Mouse (Mus musculus): ENCODE data around the gene Eps8.
"Not testable (repeated sequence)": the region's sequence is repeated elsewhere in the genome, so short reads cannot be mapped to it uniquely, and the experiment has no call there.

The Eps8 gene

DNA sequence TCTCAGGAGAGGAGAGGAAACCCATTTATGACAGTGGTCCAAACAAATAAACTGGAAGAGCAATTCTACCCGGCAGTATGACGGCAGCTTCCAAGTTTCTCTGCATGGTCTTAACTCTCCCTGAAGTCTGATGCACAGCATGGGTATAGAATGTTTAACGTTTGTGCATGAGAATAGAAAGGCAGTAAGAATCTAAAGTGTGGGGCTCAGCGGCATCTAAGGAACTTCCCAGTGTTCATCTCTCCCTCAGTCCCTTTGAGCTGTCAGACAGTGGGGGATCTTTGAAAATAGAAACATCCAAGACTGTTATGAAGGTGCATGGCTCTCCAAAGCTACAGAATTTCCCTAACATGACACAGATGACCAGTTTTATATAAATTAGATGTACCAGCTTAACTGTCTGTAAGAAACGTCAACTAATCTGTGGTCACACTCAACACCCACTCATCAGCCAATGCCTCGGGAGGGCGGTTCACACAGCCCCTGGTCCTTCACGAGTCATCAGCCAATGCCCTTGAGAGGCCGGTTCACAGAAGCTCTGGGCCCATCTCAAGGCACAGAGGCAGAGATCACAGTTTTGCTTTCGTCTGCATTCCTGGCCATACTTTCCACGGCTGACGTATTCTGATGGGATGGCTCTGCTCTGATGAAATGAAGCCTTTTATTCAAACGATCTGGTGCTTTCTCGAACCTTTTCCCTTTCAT lies 145.2 kb downstream of the Eps8 start:
- no peak for DNase-seq

DNA sequence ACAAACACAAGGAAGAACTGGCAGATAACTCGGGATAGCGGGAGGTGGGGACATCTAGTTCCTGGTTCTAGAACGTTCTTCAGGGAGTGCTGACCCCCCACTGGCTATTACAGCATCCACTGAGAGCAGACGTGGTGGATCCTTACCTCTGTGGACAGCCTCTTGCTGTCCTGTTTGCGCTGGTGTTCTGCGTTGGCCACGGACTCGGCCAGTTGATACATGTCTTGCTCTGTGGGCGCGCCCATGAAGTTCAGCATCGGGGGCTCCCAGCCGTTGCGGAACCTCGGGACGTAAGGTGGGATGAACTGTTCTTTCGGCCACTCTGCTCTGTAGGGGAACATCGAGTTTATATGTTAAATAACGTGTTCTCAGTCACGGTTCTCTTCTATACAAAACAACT lies 145.7 kb downstream of the Eps8 start:
- no peak for DNase-seq

DNA sequence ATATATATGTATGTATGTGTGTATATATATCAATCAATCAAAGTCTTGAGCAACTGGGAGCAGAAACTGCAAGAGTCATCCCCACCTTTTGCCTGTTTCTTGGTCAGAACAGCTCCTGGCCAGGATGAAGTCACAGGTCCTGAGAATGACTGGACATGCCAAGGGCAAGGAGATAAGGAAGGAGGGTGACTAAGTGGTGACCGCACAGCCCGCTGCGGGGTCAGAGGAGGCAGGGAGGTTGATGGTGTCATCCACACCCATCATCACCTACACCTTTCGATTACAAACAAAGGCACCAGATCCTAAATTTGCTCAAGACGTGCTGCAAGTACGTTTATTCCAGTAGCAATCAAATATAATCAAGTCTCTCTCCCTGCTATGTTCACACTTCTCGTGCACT lies 148.1 kb downstream of the Eps8 start:
- no peak for DNase-seq

DNA sequence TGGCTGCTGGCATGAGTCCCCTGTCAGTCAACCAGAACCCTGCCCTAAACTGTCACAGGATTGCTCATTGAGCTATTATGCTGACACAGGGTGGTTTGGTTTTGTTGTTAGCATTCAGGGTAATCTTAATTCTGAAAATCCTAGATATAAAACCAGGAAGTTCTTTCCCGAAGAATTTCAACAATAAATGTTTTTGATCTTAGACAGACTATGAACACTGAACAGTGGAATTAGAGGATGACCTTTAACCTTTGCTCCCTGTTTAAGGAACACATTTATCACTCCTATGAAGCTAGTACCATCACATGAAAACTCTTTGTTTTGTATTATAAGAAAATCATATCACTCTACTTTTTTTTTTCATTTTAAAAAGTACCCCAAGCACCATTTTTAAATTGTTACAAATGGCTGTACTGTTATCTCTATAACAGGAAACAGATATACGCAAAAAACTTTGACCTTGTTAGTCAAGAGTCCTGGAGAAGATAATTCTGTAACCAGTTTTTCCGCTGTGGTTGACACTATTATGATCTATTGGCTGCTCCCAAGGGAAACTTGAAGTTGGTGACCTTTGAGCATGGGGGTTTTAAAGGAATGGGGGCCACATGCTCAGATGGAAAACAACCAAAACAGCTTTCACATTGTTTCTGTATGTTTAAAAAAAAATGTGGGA lies 149.0 kb downstream of the Eps8 start:
- DNase-seq: no peak

DNA sequence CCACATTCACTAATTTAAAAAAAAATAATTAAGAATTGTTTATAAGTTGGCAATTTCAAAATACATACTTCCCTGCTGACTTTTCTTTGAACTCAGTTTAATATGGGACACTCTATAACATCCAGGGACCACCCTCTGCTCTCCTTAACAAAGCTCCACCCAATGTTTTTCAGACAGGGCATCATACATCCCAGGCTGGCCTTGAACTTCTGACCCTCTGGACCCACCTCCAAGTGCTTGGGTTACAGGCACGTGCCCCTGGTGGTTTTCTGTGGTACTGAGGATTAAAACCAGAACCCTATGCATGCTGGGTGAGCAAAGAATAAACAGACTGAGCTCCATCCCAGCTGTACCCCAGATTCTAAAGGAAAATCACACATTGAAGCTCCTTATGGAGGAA lies 150.6 kb downstream of the Eps8 start:
- DNase-seq: no peak

DNA sequence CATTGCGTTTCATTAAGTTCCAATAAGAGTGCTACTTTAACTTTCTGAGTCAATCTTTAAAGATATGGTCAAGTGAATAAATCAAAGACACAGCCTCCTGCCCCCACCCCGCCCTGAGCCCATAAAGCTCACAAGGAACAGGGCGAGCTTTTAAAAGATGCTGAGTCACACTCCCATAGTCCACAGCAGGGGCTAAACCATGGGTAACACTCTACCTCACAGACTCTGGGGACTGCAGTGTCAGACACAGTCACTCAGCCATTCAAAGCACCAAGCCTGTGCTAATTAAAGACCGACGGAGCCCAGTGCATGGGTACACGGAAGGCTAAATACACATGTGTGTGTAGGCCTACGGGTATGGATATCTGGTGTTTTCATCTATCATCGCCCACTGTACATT lies 151.2 kb downstream of the Eps8 start:
- no peak for DNase-seq

DNA sequence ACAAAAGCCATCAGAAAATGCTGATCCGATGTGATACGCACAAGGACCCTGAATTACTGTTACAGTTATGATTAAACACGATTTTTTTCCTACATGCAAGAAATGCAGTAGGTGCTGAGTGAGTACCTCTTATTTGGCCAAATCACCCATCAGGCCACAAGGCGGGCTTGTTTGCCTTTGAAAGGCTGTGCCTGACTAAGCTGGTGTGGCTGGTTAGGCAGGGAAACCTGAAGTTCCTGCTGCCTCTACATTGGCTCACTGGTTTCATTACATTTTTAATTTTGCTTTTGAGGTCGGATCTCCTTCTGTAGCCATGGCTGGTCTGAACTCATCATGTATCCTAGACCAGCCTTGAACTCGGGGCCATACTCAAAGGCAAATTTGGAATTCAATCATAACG lies 151.7 kb downstream of the Eps8 start:
- no peak for DNase-seq

DNA sequence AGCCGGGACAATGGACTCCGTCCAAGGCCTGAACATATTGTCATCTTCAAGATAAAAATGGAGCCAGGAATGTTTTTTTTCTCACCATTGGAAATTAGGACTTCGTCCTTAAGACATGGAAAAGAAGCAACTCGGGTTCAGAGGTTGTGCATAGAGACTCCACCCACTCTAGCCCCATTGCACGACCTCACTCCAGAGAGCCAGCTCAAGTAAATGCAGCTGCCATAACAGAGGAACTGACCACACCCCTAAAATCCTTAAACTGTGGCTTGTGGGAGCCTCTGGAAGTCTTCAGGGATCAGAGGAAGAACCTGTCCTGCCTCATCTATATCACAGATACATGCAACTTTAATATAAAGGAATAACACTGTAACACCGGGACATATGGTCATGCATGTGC lies 155.9 kb downstream of the Eps8 start:
- no peak for DNase-seq

DNA sequence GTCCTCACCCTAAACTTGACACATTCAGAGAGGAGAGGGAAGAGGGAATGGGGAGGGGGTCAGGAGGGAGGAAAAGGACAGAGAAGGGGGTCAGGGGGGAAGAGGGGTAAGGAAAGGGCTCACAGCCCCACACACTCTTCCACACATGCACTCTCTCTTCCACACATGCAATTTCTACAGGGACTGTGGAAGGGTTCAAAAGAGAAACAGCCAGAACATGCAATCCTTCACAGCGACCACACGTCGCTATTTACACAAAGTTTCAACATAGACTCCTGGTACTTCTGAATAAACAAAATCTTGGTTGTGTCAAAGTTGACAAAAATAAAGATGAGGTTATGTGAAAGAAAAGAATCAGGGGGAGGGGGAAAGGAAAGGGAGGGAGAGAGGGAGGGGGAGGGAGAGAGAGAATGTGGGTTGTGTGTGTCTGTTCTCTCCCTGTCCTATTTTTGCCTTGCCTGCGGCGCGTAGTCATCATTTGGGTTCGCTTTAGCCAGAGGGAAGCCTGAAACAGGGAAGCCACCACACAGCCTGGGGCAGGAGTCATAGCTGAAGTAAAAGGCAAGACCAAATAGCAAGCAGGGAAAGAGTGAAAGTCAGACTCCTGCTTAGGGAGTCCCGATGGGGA lies 157.4 kb downstream of the Eps8 start:
- no peak for DNase-seq

DNA sequence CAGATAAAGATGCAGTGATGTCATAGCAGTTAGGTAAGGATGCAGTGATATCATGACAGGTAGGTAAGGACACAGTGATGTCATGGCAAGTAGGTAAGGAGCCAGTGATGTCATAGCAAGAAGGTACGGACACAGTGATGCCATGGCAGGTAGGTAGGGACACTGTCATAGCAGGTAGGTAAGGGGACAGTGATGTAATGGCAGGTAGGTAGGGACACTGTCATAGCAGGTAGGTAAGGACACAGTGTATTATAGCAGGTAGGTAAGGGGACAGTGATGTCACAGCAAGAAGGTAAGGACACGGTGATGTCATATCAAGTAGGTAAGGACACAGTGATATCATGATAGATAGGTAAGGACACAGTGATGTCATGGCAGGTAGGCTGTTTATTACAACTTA lies 158.1 kb downstream of the Eps8 start:
- no peak for DNase-seq

DNA sequence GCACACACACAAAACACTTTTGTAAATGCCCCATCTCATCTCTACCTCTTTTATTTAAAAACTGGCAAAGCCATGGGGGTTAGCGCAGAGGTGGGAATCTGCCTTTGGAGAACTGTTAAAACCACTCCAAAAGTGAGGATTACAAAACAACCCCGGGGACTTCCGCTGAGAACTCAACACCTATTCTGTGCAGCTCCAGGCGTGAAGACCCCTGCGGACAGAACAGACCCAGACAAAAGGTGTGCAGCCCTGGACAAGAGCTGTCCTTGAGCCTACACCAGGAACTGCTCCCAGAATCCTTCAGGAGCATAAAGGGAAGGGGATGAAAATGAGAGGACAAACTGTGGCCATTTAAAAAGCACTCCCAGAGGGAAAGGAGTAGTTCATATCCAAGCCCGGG lies 159.4 kb downstream of the Eps8 start:
- no peak for DNase-seq

DNA sequence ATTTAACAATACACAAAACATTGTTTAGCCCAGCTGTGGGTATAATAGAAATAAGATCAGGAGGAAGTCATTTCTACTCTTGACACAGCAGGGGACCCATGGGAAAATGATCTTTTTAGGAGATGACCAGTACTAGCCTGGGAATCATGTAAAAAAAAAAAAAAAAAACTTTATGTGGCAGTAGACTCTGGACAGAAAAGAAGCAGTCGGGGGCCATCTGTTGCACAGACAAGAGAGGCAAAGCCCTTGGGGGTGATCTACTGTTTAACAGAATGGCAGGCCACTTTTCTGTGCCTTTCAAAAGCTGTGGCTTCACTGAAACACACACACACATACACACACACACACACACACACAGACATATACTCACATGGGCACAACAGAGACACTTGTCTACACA lies 159.9 kb downstream of the Eps8 start:
- DNase-seq: no peak

DNA sequence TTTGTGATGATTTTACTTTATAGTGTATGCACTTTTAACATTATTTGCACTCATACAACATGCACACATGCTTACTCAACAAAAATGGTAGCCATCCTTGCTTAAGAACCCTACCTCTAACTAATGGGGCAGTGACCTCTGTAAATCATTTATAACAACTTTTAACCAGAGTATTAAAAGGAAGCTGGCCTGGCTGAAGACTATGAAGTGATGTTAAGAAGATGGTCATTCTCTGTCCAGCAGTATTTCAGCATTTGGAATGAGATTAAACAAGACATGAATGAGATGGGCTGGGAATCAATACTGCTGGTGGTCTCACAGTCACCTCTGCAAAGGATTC lies 160.6 kb downstream of the Eps8 start:
- no peak for DNase-seq

DNA sequence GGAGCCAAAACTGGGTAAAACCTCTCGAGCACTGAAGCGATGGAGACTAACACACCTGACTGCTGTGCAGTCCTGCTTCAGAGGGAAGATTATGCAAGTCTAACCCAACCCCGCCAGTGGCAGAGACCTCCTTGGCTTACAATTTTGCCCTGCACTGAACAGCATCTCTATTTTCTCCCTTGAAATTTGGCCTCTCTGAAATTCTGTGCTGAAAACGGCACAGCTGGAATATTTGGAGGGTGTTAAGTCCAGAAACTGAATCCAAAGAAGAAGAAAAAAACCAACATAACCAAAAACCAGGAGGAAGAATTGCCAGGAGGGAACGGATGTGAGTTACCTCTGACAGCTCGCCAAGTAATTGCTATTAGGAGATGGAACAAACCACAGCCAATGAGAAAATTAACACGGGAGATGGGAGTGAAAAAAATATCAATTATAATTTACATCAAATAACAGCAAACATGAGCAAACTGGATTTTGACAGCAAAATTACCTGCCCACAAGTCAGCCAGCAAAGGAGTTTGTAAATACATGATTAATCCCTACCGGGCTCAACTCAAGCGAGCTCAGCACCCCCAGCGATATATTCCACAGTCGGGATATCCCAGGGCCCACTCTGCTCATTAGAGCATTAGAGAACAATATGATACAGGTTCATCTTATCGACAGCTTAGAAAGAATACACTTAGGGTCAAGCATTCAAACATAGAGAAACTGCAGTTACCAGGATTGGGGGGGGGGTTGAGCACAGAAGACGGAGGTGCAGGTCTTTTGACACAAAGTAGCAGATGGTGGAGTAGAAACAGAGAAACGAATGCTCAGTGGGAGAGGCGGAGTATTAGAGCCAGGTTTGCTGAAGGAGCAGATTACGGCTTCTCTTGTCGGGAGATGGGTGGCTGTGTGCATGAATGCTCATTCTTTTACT lies 161.2 kb downstream of the Eps8 start:
- DNase-seq: no peak

DNA sequence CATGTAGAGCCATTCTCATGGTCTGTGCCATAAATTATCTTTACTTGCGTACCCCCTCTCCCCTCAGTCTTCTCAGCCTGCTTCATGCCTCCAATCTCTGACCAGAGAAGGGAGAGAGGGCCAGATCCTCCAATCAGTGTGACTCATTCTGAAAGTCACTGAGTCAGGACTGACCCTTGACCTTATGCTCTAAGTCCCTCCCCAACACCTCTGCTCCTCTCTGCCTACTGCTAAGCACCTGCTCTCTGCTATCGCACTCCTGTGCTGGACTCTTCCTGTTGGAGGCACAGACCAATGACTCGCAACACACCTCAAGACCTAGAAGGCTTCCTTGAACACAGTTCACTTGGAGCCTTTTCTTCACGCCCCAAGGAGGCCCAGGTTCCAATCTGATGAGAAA lies 162.1 kb downstream of the Eps8 start:
- no peak for DNase-seq

DNA sequence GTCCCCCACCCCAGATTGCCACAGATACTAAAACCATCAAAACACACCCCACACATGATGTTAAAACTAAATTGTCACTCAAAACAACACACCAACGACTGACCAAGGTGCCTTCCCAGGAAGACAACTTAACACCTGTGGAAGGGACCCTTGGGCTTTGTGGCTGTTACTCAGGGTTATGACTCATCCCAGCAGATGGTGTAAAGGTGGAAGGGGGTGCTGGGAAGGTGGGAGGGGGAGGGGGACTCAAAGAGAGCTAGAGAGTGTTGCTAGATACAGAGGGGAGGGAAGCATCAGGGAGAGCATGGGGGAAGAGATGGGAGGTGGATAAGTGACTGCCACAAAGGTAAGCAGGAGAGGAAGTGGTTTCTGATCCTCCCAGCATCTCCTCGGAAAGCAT lies 163.0 kb downstream of the Eps8 start:
- DNase-seq: no peak

DNA sequence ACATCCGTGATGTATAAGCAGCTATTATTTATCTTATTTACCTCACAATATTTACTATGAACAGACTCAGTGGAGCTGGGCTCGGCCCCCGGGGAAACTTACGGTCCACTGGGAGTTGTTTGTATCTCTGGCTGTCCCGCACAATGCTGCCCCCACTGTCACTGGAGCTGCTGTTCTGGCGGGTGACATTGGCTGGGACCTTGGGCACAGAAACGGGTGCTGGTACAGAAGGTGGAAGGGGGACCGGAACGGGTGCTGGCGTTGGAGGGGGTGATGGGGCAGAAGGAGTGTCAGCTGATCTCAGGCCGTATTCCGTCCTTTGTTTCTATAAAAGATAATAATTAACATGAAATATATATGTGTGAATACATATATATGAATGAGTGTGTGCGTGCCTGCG lies 164.6 kb downstream of the Eps8 start:
- no peak for DNase-seq

DNA sequence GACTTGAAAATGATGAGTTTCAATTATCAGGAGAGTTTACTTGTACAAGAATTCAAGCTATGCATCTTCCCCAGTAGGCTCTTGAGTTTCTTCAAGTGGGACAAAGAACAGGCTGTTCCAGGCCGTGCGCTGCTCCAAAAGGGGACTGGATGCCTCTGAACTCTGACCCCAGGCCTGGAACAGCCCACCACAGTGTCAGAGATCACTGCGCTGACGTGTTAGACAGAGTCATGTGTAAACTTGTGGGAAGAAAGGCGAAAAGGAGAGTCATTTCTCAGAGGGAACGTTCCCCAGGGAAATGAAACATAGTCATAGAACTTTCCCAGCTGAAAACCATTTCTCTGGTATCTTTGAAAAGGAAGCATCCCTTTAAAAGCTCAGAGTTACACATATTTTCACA lies 167.2 kb downstream of the Eps8 start:
- DNase-seq: no peak

DNA sequence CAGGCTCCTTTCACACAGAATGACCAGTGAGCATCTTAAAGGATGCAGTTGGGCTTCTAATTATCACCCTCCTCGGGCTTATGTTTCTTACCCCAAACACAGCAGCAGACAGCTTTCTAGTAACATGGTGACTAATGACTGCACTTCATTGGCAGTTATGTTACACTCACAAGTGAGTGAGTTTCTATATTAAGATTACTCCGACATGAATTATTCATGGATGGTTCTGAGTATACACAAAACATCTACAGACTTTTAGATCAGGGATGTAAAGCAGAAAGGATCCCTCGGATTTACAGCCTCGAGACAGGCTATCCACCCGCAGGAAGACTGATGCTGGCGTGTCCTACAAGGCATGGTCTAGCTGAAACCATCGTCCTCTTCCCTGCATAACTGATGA lies 171.8 kb downstream of the Eps8 start:
- DNase-seq: no peak

DNA sequence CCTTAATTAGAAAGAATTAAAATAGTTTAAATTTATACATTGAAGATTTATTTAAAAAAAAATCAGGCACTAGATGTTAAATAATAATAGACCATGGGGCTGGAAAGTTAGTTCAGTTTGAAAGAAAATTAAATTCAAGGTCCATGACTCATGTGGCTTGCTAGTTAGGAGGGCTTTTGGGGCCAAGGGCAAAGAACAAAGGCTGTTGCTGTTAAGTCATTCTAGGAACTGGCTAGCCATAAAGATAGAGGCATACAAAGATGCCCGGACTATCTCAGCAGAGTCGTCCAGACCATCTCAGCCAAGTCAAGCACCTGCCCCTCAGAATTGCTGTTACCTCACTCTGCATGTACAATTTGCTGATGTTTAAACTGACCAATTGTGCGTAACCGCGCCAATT lies 179.0 kb downstream of the Eps8 start:
- not testable (repeated sequence) for DNase-seq

DNA sequence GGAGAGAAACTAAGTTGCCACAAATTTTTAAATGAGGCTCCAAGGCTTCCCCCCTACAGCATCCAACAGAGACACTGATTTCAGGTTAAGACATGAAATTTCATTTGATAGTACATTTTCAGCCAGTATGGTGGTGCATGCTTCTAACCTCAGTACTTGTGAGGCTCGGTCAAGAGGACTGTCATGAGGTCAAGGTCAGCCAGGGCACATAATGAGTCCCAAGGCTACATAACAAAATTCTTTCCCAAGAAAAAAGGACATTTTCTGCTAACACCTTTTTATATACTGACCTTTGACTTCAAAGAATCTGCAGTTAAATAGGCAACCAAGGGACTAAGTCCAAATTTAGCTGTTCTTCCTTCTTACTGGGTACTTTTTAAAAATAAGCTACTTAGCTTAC lies 181.2 kb downstream of the Eps8 start:
- no peak for DNase-seq

DNA sequence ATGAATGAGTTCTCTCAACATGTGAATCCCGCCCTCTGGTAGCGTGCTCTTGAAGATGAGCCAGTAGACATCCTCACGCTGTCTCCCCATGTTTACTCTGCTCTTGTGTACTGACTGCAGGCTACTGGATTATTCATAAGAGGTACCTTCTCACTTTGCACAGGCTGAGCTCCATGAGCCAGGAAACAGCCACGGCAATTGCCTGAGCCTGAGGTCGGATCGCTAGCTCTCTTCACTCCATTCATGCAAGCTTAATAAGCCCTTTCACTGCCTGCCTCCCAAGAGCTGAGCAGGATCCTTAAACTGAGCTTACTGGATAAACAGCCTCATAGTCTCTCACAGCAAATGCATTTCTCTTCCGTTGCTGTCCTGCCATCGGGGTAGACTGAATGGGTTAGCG lies 182.5 kb downstream of the Eps8 start:
- no peak for DNase-seq

DNA sequence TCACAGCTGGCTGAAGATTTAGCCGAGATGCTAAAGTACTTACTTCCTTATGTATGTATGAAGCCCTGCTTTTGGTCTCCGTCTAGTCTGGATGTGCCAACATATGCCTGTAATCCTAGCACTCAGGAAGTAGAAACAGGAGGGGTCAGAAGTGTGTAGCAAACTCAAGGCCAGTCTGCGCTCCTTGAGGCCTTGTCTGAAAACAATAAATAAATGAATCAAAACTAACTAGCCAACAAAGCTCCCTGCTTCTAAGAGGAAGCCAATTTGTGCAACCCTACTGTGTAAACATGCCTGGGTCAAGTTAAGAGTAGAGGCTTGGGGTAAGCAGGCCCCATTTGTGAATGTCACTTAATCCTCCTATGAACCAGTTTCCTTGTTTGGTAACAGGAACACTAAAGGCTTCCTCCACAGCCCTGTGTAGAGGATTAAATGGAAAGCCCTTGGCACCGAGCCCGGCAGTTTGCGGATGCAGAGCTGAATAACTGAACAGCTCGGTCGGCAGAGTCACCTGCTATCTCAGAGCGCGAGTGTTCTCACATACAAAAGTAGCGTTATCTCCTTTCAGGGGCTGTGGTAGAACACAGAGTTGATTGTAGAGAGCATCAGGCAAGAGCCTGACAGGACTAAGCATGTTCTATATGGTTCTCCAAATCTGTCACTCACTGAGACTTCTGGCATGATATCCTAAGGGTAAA lies 183.6 kb downstream of the Eps8 start:
- peak; percentile 67 for DNase-seq
